Mouse (Mus musculus): ENCODE measurements around the gene Prps1l1.

Prps1l1 gene

DNA sequence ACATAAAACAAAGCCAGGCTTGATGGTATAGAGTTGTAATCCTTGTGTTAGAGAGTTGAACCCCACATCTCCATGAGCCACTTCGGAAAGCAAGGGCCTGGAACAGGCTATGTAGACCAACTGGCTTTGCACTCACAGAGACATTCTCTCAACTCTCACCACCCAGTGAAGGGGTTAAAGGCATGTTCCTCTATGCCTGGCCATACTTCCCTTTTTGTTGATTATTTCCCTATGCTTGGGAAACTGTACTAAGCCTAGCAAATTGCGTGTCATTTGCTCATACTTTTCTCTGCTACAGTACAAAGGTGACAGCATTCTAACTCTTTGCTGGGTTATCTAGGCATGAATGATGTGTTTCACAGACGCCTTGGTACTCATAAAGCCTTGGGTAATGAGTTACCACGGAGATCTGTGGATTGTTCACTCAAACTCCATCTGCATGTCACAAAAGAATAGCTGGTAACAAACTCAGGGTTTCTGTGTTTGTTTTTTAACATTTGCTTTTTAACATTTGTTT, 41.4 kb downstream of the Prps1l1 start:
- DNase-seq (ENCODE audit: low spot score), result no peak

- DNase-seq (ENCODE audit: low spot score), result no peak
Observed at GRCm38 (mm10) chr12:35027533-35027932, 43.0 kb downstream of the Prps1l1 start.

Data from urinary bladder, postnatal 25 days (tissue).